Mouse (Mus musculus) brown adipose tissue, adult 24 weeks (tissue): ENCODE measurements at regions not wholly inside any gene's neighbourhood (a gene's known extent, or its start where the extent isn't known, plus 50 kb on each side); places are given as distances from the start of the nearest gene placed in this dataset.
"Not testable (repeated sequence)": the region's sequence is repeated elsewhere in the genome, so short reads cannot be mapped to it uniquely, and the experiment has no call there.

Experiments used
- H3K27ac ChIP-seq: fragments of 200-500 bp; replicated peaks from 2 replicates; pipeline ENCODE4 v1.5.1; 2012; ENCODE audit warnings: low read depth, mild to moderate bottlenecking, low read length
- H3K4me1 ChIP-seq: fragments of 200-500 bp; 2 replicates; pipeline ENCODE4 v1.6.1; 2012; ENCODE audit warnings: low read length, mixed read lengths; ENCODE audit not compliant: control insufficient read depth, insufficient read depth, insufficient read length
- H3K4me3 ChIP-seq: fragments of 200-500 bp; 2 replicates; pipeline ENCODE4 v1.5.1; 2012; ENCODE audit warnings: low read depth, mild to moderate bottlenecking, low read length, moderate library complexity; ENCODE audit not compliant: insufficient read depth

DNA sequence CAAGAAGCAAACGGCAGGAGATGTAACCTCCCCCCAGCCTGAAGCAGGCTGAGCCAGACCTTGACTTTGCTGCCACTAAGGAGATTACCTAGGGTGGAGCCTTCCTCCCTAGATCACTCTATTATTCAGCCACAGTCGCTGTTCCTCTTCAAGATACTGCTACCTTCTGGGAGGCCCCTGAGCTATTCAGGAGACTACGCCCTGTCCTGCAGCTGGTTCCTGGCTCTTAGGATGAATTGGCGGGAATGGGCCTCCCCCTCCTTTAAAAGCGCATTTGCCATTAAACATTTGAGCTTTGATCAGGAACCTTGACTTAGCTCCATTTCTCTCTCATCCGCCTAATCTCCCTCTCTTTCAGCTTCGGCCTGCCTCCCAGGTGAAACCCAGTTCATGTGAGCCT lies 331.8 kb upstream of the Zfp703 start:
- not testable (repeated sequence) for H3K27ac ChIP-seq, H3K4me3 ChIP-seq, H3K4me1 ChIP-seq

DNA sequence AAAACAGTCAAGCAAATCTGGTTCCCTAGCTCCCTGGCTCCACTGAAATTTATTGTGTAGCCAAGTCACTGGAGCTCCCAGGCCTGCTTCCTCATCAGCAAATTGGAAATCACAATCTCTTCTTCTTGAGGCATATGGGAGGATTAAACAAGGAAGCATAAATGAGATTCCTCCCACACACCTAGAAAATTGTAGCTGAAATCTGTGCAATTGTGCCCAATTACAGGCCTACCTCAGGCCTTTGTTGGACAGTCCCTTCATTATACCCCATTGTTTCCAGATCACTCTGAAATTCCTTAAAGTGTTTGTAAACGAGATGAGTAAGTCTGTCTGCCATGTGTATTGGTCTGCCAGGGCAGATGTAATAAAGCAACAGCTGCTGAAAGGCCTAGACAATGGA lies 326.8 kb upstream of the Zfp703 start:
- Histone ChIP-seq H3K27ac (no peak overlapping the region), H3K4me3 (no peak overlapping the region), H3K4me1 (no peaks in the 10 kb centered on the region)

- Histone ChIP-seq H3K27ac (no peak overlapping the region), H3K4me3 (no peak overlapping the region), H3K4me1 (no peaks in the 10 kb centered on the region)
Observed at GRCm38 (mm10) chr8:26655897-26656296, 321.2 kb upstream of the Zfp703 start.

- H3K4me1 ChIP-seq = no peaks in the 10 kb centered on the region
- H3K4me3 ChIP-seq = no peak overlapping the region
- no peak overlapping the region for H3K27ac ChIP-seq
Observed at GRCm38 (mm10) chr8:26656310-26657075, 320.6 kb upstream of the Zfp703 start.

GRCm38 (mm10) chr8:26659381-26659780 lies 317.7 kb upstream of the Zfp703 start:
- no peaks in the 10 kb centered on the region for H3K4me1 ChIP-seq
- no peak overlapping the region for H3K4me3 ChIP-seq
- no peak overlapping the region for H3K27ac ChIP-seq

DNA sequence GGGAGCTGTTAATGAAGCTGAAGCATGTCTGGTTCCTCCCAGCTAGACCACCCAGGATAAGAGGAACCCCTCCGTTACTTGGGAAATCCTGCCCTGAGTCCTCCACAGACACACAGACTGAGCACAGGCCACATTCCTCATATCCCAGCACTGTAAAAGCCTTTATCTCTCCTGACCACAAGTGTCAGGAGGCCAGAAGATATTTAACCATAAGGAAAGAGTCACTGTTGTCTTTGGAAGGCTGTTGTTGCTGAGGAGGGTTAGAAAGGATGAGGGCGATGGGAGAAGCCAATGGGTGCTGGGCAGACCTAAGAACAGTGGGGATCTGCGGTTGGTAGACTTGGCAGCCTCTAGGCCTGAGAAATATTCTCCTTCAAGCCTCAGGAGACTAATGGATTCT lies 307.6 kb upstream of the Zfp703 start:
- H3K27ac ChIP-seq = no peak overlapping the region
- H3K4me1 ChIP-seq = no peaks in the 10 kb centered on the region
- no peak overlapping the region for H3K4me3 ChIP-seq

DNA sequence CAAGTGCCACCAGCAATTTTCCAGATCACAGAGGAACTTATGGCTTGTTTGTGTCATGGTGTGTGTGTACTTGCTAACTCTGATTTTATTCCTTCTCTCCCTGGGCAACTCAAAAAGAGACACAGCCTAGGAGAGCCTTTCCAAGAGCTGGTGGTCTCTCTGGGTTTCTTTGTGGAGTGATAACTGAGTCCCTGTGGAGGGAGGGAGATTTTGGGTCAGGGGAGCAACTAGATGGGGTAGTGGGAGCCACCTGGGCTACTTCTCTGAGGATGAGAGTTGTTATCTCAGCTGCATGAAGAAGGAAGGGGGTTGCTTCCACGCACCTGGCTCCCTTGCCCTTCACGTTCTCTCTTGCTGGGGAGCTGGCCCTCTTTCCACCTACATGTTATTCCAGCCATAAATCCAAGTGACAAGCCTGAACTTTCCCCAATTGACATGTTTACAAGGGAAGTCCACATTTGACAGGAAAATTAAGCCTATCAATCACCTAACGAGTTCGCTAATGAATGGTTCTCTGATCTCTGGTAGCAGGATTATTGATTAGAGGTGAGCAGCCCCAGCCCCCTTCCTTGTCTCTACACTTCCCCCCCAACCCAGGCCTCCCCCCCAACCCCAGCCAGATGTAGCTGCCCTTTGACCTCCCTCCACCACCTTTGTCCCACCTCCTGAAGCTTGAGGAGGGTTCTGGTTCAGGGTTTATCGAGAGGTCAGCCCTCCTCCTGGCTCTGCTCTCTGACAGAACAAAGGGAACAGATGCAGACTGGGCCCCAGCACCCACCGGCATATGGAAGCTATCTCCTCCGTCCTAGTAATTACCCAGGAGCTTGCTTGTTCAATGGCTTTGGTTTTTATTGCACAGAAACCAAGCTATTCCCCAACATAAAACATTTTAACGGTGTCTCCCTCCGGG lies 304.4 kb upstream of the Zfp703 start:
- H3K4me1 ChIP-seq = no peaks in the 10 kb centered on the region
- no peak overlapping the region for H3K4me3 ChIP-seq
- no peak overlapping the region for H3K27ac ChIP-seq

GRCm38 (mm10) chr8:26677584-26678138 lies 299.5 kb upstream of the Zfp703 start:
- no peak overlapping the region for H3K4me3 ChIP-seq
- no peaks in the 10 kb centered on the region for H3K4me1 ChIP-seq
- no peak overlapping the region for H3K27ac ChIP-seq

- H3K27ac ChIP-seq = no peak overlapping the region
- no peak overlapping the region for H3K4me3 ChIP-seq
- H3K4me1 ChIP-seq = no peaks in the 10 kb centered on the region
Observed at GRCm38 (mm10) chr8:26680891-26681381, 296.2 kb upstream of the Zfp703 start.

DNA sequence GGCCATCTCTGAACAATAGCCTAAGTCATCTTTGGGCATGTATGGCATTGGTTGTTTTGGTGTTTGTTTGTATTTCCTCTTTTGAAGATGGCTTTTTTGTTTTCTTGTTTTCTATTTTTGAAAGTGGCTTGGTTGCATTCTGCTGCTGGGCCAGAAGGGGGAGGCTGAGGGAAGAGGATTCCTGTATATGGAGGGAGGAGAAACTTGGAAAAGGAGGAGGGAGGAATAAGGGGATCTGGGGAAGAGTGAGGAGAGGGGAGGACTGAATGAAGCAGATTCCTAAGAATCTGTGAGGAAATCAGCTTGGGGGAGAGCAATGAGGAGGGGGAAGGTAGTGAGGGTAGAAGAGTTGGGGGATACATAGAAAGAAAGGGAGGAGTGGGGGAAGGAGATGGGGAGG lies 290.0 kb upstream of the Zfp703 start:
- no peak overlapping the region for H3K27ac ChIP-seq
- H3K4me3 ChIP-seq = no peak overlapping the region

GRCm38 (mm10) chr8:26688035-26688434 lies 289.1 kb upstream of the Zfp703 start:
- H3K4me3 ChIP-seq = no peak overlapping the region
- no peak overlapping the region for H3K27ac ChIP-seq
- no peaks in the 10 kb centered on the region for H3K4me1 ChIP-seq

More for the DNA sequence above, 290.0 kb upstream of the Zfp703 start:
- no peaks in the 10 kb centered on the region for H3K4me1 ChIP-seq

- no peak overlapping the region for H3K27ac ChIP-seq
- no peak overlapping the region for H3K4me3 ChIP-seq
- no peaks in the 10 kb centered on the region for H3K4me1 ChIP-seq
Observed at GRCm38 (mm10) chr8:26688745-26689478, 288.2 kb upstream of the Zfp703 start.

- no peaks in the 10 kb centered on the region for H3K4me1 ChIP-seq
- no peak overlapping the region for H3K4me3 ChIP-seq
- no peak overlapping the region for H3K27ac ChIP-seq
Observed at GRCm38 (mm10) chr8:26689479-26690177, 287.5 kb upstream of the Zfp703 start.

- no peaks in the 10 kb centered on the region for H3K4me1 ChIP-seq
- H3K27ac ChIP-seq = no peak overlapping the region
- H3K4me3 ChIP-seq = no peak overlapping the region
Observed at GRCm38 (mm10) chr8:26690178-26690735, 286.9 kb upstream of the Zfp703 start.
